Mouse (Mus musculus) heart, embryonic 16.5 days (tissue): ENCODE measurements at regions not wholly inside any gene's neighbourhood (a gene's known extent, or its start where the extent isn't known, plus 50 kb on each side); places are given as distances from the start of the nearest gene placed in this dataset.

Experiments
- ATAC-seq: fragments of 200-750 bp; cut with Nextera tagmentation; replicated peaks from 2 replicates; pipeline ENCODE4 v1.8.0; 2017; ENCODE audit warnings: moderate number of reproducible peaks; ENCODE audit not compliant: insufficient read depth, low FRiP score; ENCODE audit errors: extremely low read depth
- H3K27ac ChIP-seq: fragments of 300-500 bp; sonication (generic); 2 replicates; pipeline ENCODE4 v1.5.1; 2014; ENCODE audit warnings: mild to moderate bottlenecking, low read length, control low read depth, moderate library complexity
- H3K27me3 ChIP-seq: fragments of 300-500 bp; sonication (generic); 2 replicates; pipeline ENCODE4 v1.6.1; 2014; ENCODE audit warnings: low read length, mixed read lengths; ENCODE audit not compliant: control insufficient read depth, insufficient read depth
- H3K36me3 ChIP-seq: fragments of 300-500 bp; sonication (generic); 2 replicates; pipeline ENCODE4 v1.6.1; 2014; ENCODE audit not compliant: control insufficient read depth, insufficient read depth
- H3K4me1 ChIP-seq: fragments of 300-500 bp; sonication (generic); 2 replicates; pipeline ENCODE4 v1.6.1; 2014; ENCODE audit warnings: low read length, mixed read lengths; ENCODE audit not compliant: control insufficient read depth, insufficient read depth
- H3K4me2 ChIP-seq: fragments of 300-500 bp; sonication (generic); 2 replicates; pipeline ENCODE4 v1.6.1; 2014; ENCODE audit warnings: low read depth, mild to moderate bottlenecking, control low read depth, low read length
- H3K4me3 ChIP-seq: fragments of 300-500 bp; sonication (generic); 2 replicates; pipeline ENCODE4 v1.5.1; 2014; ENCODE audit warnings: mild to moderate bottlenecking, control low read depth, low read length
- H3K9ac ChIP-seq: fragments of 300-500 bp; sonication (generic); 2 replicates; pipeline ENCODE4 v1.6.1; 2014; ENCODE audit warnings: low read length, control low read depth
- H3K9me3 ChIP-seq: fragments of 300-500 bp; sonication (generic); replicated peaks from 2 replicates; pipeline ENCODE4 v1.6.1; 2016; ENCODE audit warnings: low read length; ENCODE audit not compliant: control insufficient read depth
- WGBS: fragments of 180-500 bp; shearing (Covaris S2); extraction: QIAGEN DNeasy Blood & Tissue Kit; methylation state at CpG from one replicate; pipeline ENCODE4 v1.1.7; 2014; 5-methylcytosine and 5-hydroxymethylcytosine counted together

GRCm38 (mm10) chr15:33862224-33862752, 495.4 kb downstream of the 9430069I07Rik start:
- 45% methylated on average over 3 of the region's 3 CpGs for WGBS
- Histone ChIP-seq H3K4me3 (no peak overlapping the region), H3K36me3 (no peaks in the 10 kb centered on the region), H3K9ac (no peak overlapping the region), H3K4me1 (no peaks in the 10 kb centered on the region), H3K9me3 (no peaks in the 10 kb centered on the region), H3K4me2 (no peak overlapping the region), H3K27me3 (no peaks in the 10 kb centered on the region), H3K27ac (no peak overlapping the region)
- peak; percentile 63 for ATAC-seq

GRCm38 (mm10) chr15:33825435-33826088, 532.1 kb downstream of the 9430069I07Rik start:
- Histone ChIP-seq H3K27me3 (no peaks in the 10 kb centered on the region), H3K4me2 (no peak overlapping the region), H3K36me3 (no peaks in the 10 kb centered on the region), H3K4me3 (no peak overlapping the region), H3K9ac (no peak overlapping the region), H3K27ac (no peak overlapping the region), H3K9me3 (no peaks in the 10 kb centered on the region), H3K4me1 (no peaks in the 10 kb centered on the region)
- no peak for ATAC-seq
- WGBS: 80% methylated on average over 1 of the region's 1 CpGs

GRCm38 (mm10) chr15:33824826-33825225, 532.8 kb downstream of the 9430069I07Rik start:
- H3K27ac ChIP-seq: no peak overlapping the region
- no peaks in the 10 kb centered on the region for H3K27me3 ChIP-seq
- no peak overlapping the region for H3K4me3 ChIP-seq
- whole genome bisulfite sequencing: 65% methylated on average over 3 of the region's 3 CpGs
- no peak overlapping the region for H3K4me2 ChIP-seq
- H3K9me3 ChIP-seq: no peaks in the 10 kb centered on the region
- H3K4me1 ChIP-seq: no peaks in the 10 kb centered on the region
- no peak overlapping the region for H3K9ac ChIP-seq
- H3K36me3 ChIP-seq: no peaks in the 10 kb centered on the region
- ATAC-seq: no peak

- H3K4me1 ChIP-seq: no peaks in the 10 kb centered on the region
- H3K9me3 ChIP-seq: no peaks in the 10 kb centered on the region
- no peaks in the 10 kb centered on the region for H3K36me3 ChIP-seq
- H3K4me2 ChIP-seq: no peak overlapping the region
- no peak overlapping the region for H3K9ac ChIP-seq
- no peak overlapping the region for H3K4me3 ChIP-seq
- no peaks in the 10 kb centered on the region for H3K27me3 ChIP-seq
- H3K27ac ChIP-seq: no peak overlapping the region
- WGBS: 87% methylated on average over 2 of the region's 2 CpGs
- no peak for ATAC-seq
These were observed 576.7 kb downstream of the 9430069I07Rik start for GRCm38 (mm10) chr15:33780960-33781359.

GRCm38 (mm10) chr15:33759496-33759895, 598.2 kb downstream of the 9430069I07Rik start:
- Histone ChIP-seq H3K4me3 (no peak overlapping the region), H3K9ac (no peak overlapping the region), H3K9me3 (no peaks in the 10 kb centered on the region), H3K27me3 (no peaks in the 10 kb centered on the region), H3K4me1 (no peaks in the 10 kb centered on the region), H3K27ac (no peak overlapping the region), H3K36me3 (no peaks in the 10 kb centered on the region), H3K4me2 (no peak overlapping the region)
- 35% methylated on average over 6 of the region's 6 CpGs for WGBS
- no peak for ATAC-seq

GRCm38 (mm10) chr15:33758771-33759170, 598.9 kb downstream of the 9430069I07Rik start:
- Histone ChIP-seq H3K4me1 (no peaks in the 10 kb centered on the region), H3K9ac (no peak overlapping the region), H3K9me3 (no peaks in the 10 kb centered on the region), H3K27me3 (no peaks in the 10 kb centered on the region), H3K4me3 (no peak overlapping the region), H3K36me3 (no peaks in the 10 kb centered on the region), H3K4me2 (no peak overlapping the region), H3K27ac (no peak overlapping the region)
- no peak for ATAC-seq
- 78% methylated on average over 1 of the region's 1 CpGs for WGBS
